Mouse (Mus musculus): Measurements from ENCODE around the gene Kdsr. TPM values are rescaled to one million over a fixed set of nuclear protein-coding genes. Genes with fewer than 3 reads are reported as not detected.

Kdsr gene
- polyA plus RNA-seq, 1 experiment from 2014 or later = 31.8 TPM

GRCm38 (mm10) chr1:106694316-106694715, 65.2 kb downstream of the Kdsr start:
- Histone ChIP-seq H3K27ac (ENCODE audit: low read length) (no peak overlapping the region), H3K4me3 (ENCODE audit: low read depth, low read length) (no peak overlapping the region), H3K9ac (replicated peaks; ENCODE audit: low read depth) (no peak overlapping the region), H3K27me3 (replicated peaks; ENCODE audit: insufficient read depth, low read length) (no peaks in the 10 kb centered on the region), H3K4me1 (ENCODE audit: insufficient read depth, low read depth, low read length) (no peaks in the 10 kb centered on the region), H3K4me2 (replicated peaks; ENCODE audit: low read depth, low read length) (no peak overlapping the region), H3K36me3 (ENCODE audit: insufficient read depth, low read length) (no peaks in the 10 kb centered on the region), H3K9me3 (ENCODE audit: low read length) (no peaks in the 10 kb centered on the region)
- no peak for TF ChIP-seq EP300 (IDR thresholded peaks at IDR 0.05)
- TF ChIP-seq CTCF (IDR thresholded peaks at IDR 0.05) = no peak
- ATAC-seq = peak; percentile 72
- WGBS = 67% methylated on average over 6 of the region's 6 CpGs
- DNase-seq (ENCODE audit: low spot score) = peak; percentile 26

DNA sequence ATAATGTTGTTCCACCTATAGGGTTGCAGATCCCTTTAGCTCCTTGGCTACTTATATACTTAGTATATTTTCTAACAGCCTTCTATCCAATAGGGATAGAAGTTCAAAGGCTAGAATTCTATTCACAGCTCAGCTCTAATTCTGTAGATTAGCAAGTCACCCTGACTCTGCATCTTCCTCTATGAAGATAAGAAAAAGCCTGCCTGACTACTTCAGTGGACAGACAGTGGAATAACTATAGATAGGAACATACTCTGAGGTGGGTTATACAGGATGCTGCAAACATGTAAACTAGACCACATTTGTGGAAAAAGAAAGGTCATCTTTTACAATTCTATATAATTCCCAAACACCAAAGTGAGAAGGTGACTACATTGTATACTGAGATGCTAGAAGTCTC, 66.9 kb downstream of the Kdsr start:
- TF ChIP-seq EP300 (IDR thresholded peaks at IDR 0.05) (no peak), CTCF (IDR thresholded peaks at IDR 0.05) (no peak)
- H3K4me3 ChIP-seq (ENCODE audit: low read depth, low read length) = no peak overlapping the region
- H3K27me3 ChIP-seq (replicated peaks; ENCODE audit: insufficient read depth, low read length) = no peaks in the 10 kb centered on the region
- ATAC-seq (no peak), DNase-seq (ENCODE audit: low spot score) (no peak)
- H3K4me2 ChIP-seq (replicated peaks; ENCODE audit: low read depth, low read length) = no peak overlapping the region
- H3K9me3 ChIP-seq (ENCODE audit: low read length) = no peaks in the 10 kb centered on the region
- no peak overlapping the region for H3K9ac ChIP-seq (replicated peaks; ENCODE audit: low read depth)
- no peak overlapping the region for H3K27ac ChIP-seq (ENCODE audit: low read length)
- no peaks in the 10 kb centered on the region for H3K4me1 ChIP-seq (ENCODE audit: insufficient read depth, low read depth, low read length)
- H3K36me3 ChIP-seq (ENCODE audit: insufficient read depth, low read length) = no peaks in the 10 kb centered on the region

DNA sequence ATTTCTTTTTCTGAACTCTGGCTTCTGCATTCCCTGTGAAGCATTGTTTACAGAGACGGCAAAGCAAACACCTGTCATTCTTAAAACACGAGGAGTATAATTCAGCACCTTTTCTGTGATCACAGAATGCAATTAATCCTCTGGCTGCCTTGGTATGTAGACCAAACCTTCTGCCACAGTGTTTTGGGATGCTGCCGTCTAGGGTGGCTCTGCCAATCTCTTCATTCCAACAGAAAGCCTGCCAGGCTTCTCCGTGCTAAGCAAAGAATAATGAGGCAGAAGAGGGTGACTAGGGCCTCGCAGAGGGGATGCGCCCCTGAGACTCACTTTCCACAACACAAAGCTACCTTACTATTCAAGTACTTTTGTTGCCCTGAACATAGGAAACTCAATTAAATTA, 68.6 kb downstream of the Kdsr start:
- Histone ChIP-seq H3K27ac (ENCODE audit: low read length) (no peak overlapping the region), H3K9ac (replicated peaks; ENCODE audit: low read depth) (no peak overlapping the region), H3K9me3 (ENCODE audit: low read length) (no peaks in the 10 kb centered on the region), H3K36me3 (ENCODE audit: insufficient read depth, low read length) (no peaks in the 10 kb centered on the region), H3K4me3 (ENCODE audit: low read depth, low read length) (no peak overlapping the region), H3K27me3 (replicated peaks; ENCODE audit: insufficient read depth, low read length) (no peaks in the 10 kb centered on the region), H3K4me2 (replicated peaks; ENCODE audit: low read depth, low read length) (no peak overlapping the region), H3K4me1 (ENCODE audit: insufficient read depth, low read depth, low read length) (no peaks in the 10 kb centered on the region)
- ATAC-seq (no peak), DNase-seq (ENCODE audit: low spot score) (no peak)
- TF ChIP-seq EP300 (IDR thresholded peaks at IDR 0.05) (no peak), CTCF (IDR thresholded peaks at IDR 0.05) (no peak)
- 69% methylated on average over 6 of the region's 6 CpGs for WGBS

DNA sequence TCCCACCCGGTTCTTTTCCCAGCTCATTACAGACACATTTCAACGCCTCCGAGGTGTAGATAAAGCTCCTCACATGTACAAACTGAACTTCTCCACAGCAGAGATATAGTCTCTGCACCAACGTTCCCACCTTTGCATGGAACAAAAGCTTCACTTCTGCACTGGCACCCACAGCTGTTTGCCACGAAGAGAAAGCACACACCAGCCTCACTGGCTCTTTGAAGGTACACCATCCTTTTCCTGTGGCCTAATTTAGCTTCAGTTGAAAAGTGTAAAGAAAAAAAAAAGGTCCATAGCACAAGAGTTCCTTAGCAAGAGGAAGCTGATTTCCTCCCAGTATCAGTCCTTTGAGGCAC, 71.4 kb downstream of the Kdsr start:
- H3K9ac ChIP-seq (replicated peaks; ENCODE audit: low read depth) = no peak overlapping the region
- H3K36me3 ChIP-seq (ENCODE audit: insufficient read depth, low read length) = no peaks in the 10 kb centered on the region
- no peaks in the 10 kb centered on the region for H3K4me1 ChIP-seq (ENCODE audit: insufficient read depth, low read depth, low read length)
- no peak overlapping the region for H3K4me3 ChIP-seq (ENCODE audit: low read depth, low read length)
- H3K9me3 ChIP-seq (ENCODE audit: low read length) = no peaks in the 10 kb centered on the region
- H3K4me2 ChIP-seq (replicated peaks; ENCODE audit: low read depth, low read length) = no peak overlapping the region
- TF ChIP-seq EP300 (IDR thresholded peaks at IDR 0.05) = no peak
- no peak for TF ChIP-seq CTCF (IDR thresholded peaks at IDR 0.05)
- H3K27me3 ChIP-seq (replicated peaks; ENCODE audit: insufficient read depth, low read length) = no peaks in the 10 kb centered on the region
- no peak overlapping the region for H3K27ac ChIP-seq (ENCODE audit: low read length)
- ATAC-seq (no peak), DNase-seq (ENCODE audit: low spot score) (no peak)
- 68% methylated on average over 5 of the region's 5 CpGs for WGBS

DNA sequence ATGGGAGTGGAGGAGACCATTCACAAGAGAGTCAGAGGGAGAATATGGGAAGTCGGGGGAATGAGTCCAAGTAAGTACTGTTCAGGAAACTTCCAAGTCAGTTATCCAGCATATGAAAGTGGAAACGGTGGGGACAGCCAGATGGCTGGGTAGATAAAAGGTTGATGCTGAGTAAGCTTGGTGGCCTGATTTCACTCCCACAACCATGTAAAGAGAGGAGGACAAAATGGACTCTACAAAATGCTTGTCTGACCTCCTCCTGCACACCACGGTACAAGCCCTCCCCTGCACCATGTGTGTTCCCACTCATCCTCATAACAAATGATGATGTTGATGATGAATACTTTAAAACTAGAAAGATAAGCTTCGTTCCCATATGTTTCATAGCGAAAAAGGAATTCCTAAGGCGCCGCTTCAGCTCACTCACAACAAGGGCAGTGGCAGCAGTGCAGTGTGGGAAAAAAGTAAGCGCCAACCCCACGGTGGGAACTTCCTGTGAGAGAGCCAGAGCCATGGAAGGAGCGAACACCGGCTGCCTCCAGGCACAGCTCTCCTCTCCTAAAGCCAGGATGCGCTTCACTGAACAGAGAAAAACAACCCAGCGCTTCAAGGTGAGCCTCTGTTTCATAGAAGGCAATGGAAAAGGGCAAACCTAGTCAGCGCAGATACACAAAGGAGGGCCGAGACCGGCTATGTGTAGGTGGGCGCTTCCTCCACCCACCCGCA, 71.9 kb downstream of the Kdsr start:
- Histone ChIP-seq H3K9me3 (ENCODE audit: low read length) (no peaks in the 10 kb centered on the region), H3K4me2 (replicated peaks; ENCODE audit: low read depth, low read length) (no peak overlapping the region), H3K9ac (replicated peaks; ENCODE audit: low read depth) (no peak overlapping the region), H3K4me1 (ENCODE audit: insufficient read depth, low read depth, low read length) (no peaks in the 10 kb centered on the region), H3K27ac (ENCODE audit: low read length) (no peak overlapping the region), H3K36me3 (ENCODE audit: insufficient read depth, low read length) (no peaks in the 10 kb centered on the region), H3K4me3 (ENCODE audit: low read depth, low read length) (no peak overlapping the region), H3K27me3 (replicated peaks; ENCODE audit: insufficient read depth, low read length) (no peaks in the 10 kb centered on the region)
- no peak for DNase-seq (ENCODE audit: low spot score)
- WGBS = 77% methylated on average over 18 of the region's 18 CpGs
- no peak for TF ChIP-seq CTCF (IDR thresholded peaks at IDR 0.05)
- no peak for ATAC-seq

DNA sequence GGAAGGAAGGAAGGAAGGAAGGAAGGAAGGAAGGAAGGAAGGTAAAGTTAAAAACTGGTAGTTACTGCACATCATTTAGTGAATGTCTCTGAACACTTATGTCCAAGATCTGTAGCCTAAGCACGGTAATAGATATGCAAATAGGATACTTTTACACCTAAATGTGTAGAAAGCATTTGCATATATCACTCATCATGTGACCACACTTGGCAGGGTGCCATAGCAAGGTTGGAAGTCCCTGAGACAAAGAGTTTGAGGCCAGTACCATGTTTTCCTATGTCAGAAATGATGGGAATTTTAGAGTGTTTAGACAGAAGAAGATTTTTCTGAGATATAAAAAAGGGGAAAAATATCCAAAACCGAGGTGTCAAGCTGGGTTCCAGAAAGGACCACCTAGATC, 73.8 kb downstream of the Kdsr start:
- no peak for ATAC-seq
- Histone ChIP-seq H3K36me3 (ENCODE audit: insufficient read depth, low read length) (no peaks in the 10 kb centered on the region), H3K4me3 (ENCODE audit: low read depth, low read length) (no peak overlapping the region), H3K27me3 (replicated peaks; ENCODE audit: insufficient read depth, low read length) (no peaks in the 10 kb centered on the region), H3K27ac (ENCODE audit: low read length) (no peak overlapping the region), H3K9ac (replicated peaks; ENCODE audit: low read depth) (no peak overlapping the region), H3K9me3 (ENCODE audit: low read length) (no peaks in the 10 kb centered on the region), H3K4me2 (replicated peaks; ENCODE audit: low read depth, low read length) (no peak overlapping the region), H3K4me1 (ENCODE audit: insufficient read depth, low read depth, low read length) (no peaks in the 10 kb centered on the region)
- no peak for DNase-seq (ENCODE audit: low spot score)
- no peak for TF ChIP-seq CTCF (IDR thresholded peaks at IDR 0.05)
- no peak for TF ChIP-seq EP300 (IDR thresholded peaks at IDR 0.05)
- 58% methylated on average over 2 of the region's 2 CpGs for WGBS

DNA sequence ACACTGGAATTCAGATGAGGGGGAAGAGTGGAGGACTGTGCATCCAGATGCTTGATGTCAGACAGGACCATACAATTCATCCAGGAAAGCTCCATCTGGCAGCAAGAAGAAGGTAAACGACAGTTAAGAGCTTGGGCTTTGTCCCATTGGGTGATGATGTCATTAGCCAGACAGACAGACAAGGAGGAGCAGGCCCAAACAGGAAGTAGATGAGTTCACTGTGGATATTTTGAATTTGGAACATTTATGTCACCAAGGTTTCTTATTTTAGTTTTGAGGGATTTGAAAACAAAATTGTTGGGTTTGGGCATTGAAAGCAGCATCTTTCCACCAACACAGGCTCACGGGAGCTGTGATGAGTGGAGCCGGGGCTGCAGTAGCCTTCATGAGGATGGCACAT, 75.0 kb downstream of the Kdsr start:
- no peak overlapping the region for H3K27ac ChIP-seq (ENCODE audit: low read length)
- H3K9me3 ChIP-seq (ENCODE audit: low read length) = no peaks in the 10 kb centered on the region
- DNase-seq (ENCODE audit: low spot score) = no peak
- WGBS = 74% methylated on average over 3 of the region's 3 CpGs
- H3K4me2 ChIP-seq (replicated peaks; ENCODE audit: low read depth, low read length) = no peak overlapping the region
- H3K4me3 ChIP-seq (ENCODE audit: low read depth, low read length) = no peak overlapping the region
- H3K9ac ChIP-seq (replicated peaks; ENCODE audit: low read depth) = no peak overlapping the region
- TF ChIP-seq EP300 (IDR thresholded peaks at IDR 0.05) = no peak
- TF ChIP-seq CTCF (IDR thresholded peaks at IDR 0.05) = no peak
- no peaks in the 10 kb centered on the region for H3K36me3 ChIP-seq (ENCODE audit: insufficient read depth, low read length)
- no peaks in the 10 kb centered on the region for H3K27me3 ChIP-seq (replicated peaks; ENCODE audit: insufficient read depth, low read length)
- ATAC-seq = no peak
- no peaks in the 10 kb centered on the region for H3K4me1 ChIP-seq (ENCODE audit: insufficient read depth, low read depth, low read length)
